11 mouse cellular contexts compared by ENCODE assay signal in genomic region chr11:61648749-61649115, GRCm38 (mm10). TPM values are rescaled to one million over a fixed set of nuclear protein-coding genes. Genes with fewer than 3 reads are reported as not detected.
DNase-seq lines count a peak whose midpoint lies in the region; ATAC-seq and TF ChIP-seq lines count a peak whose summit lies in the region.
"Had no signal": no experiment of that assay in that cellular context is flagged by ENCODE, and none has a peak within 500 bp of the region (broad histone marks: within the 10 kb centered on the region; RNA-seq: fewer than 3 reads in every experiment).

No protein-coding gene starts in this region.

- H3K4me3 ChIP-seq in spleen, adult 2 months (ENCODE audit: extremely low read depth, insufficient read depth, insufficient read length) = no peak overlapping the region
- no peak overlapping the region for H3K4me3 ChIP-seq in intestine, embryonic 15.5 days (replicated peaks)
- H3K4me3 ChIP-seq: liver, embryonic 12.5 days had no signal

- H3K4me2 ChIP-seq in intestine, embryonic 15.5 days (replicated peaks) = no peak overlapping the region
- H3K4me2 ChIP-seq: liver, embryonic 12.5 days; midbrain, embryonic 11.5 days had no signal

- intact Hi-C loops in left cerebral cortex, postnatal 25 days (cut with DNase I) = no loop called here

- WGBS in spleen, adult 2 months = 29% methylated on average over 7 of the region's 7 CpGs
- WGBS in intestine, embryonic 15.5 days = 84% methylated on average over 7 of the region's 7 CpGs

- no peak for TF ChIP-seq POLR2A in spleen, adult 2 months (IDR thresholded peaks at IDR 0.05; ENCODE audit: low read depth, low read length)

- no peaks in the 10 kb centered on the region for H3K36me3 ChIP-seq in spleen, adult 2 months (ENCODE audit: control insufficient read depth, insufficient read depth, low read length)
- H3K36me3 ChIP-seq in intestine, embryonic 15.5 days = no peaks in the 10 kb centered on the region
- H3K36me3 ChIP-seq: liver, embryonic 12.5 days had no signal

- H3K9ac ChIP-seq in intestine, embryonic 15.5 days = no peak overlapping the region
- H3K9ac ChIP-seq: liver, embryonic 12.5 days had no signal

- peak overlapping the region; percentile 89 for H3K27ac ChIP-seq in spleen, adult 2 months (ENCODE audit: insufficient read depth, low read length)
- H3K27ac ChIP-seq in intestine, embryonic 15.5 days = no peak overlapping the region
- H3K27ac ChIP-seq: liver, embryonic 12.5 days had no signal

- DNase-seq in spleen, adult 2 months (ENCODE audit: low read depth in 1 of 2, low spot score in 2 of 2) = peak in 1 of 2 experiments; percentile 46
- no peak for DNase-seq in spleen, adult 12 weeks (ENCODE audit: low spot score)
- peak; percentile 59 to 70 for DNase-seq in frontal cortex, postnatal 36 days (ENCODE audit: low spot score in 2 of 2)
- DNase-seq in left cerebral cortex, postnatal 25 days (ENCODE audit: low spot score in 2 of 2) = peak; percentile 49 to 90
- peak; percentile 51 to 59 for DNase-seq in thymus, postnatal 36 days
- DNase-seq in adrenal gland, postnatal 4 days (ENCODE audit: low spot score in 2 of 2) = no peak
- DNase-seq in gastrocnemius, postnatal 25 days = no peak
- DNase-seq: lung, postnatal 14 days had no signal

- TF ChIP-seq CTCF in spleen, adult 2 months (IDR thresholded peaks at IDR 0.05; ENCODE audit: extremely low read depth, insufficient read depth, insufficient read length, insufficient replicate concordance) = no peak

- ATAC-seq in intestine, embryonic 15.5 days = no peak
- ATAC-seq: liver, embryonic 12.5 days had no signal

- peaks cover 43% of the 10 kb centered on the region for H3K4me1 ChIP-seq in spleen, adult 2 months (ENCODE audit: control insufficient read depth, insufficient read depth, insufficient read length)
- H3K4me1 ChIP-seq in intestine, embryonic 15.5 days (replicated peaks) = peaks cover 8% of the 10 kb centered on the region; the same call in 1 of the 2 replicates
- H3K4me1 ChIP-seq: liver, embryonic 12.5 days had no signal

- no peaks in the 10 kb centered on the region for H3K9me3 ChIP-seq in intestine, embryonic 15.5 days
- H3K9me3 ChIP-seq: liver, embryonic 12.5 days had no signal

- no peaks in the 10 kb centered on the region for H3K27me3 ChIP-seq in spleen, adult 2 months (ENCODE audit: control insufficient read depth, insufficient read depth, low read length)
- H3K27me3 ChIP-seq in intestine, embryonic 15.5 days (replicated peaks) = no peaks in the 10 kb centered on the region

RNA-seq across cellular contexts. Expression of gene Grap, which starts 4.3 kb away (rescaled TPM):
- polyA plus RNA-seq in spleen, adult 2 months (2012; rRNA removed) = 85.6 and 97.1 TPM in 2 replicates
- 1 to 10 TPM; 5.1 to 6.7 TPM for total RNA-seq in left cerebral cortex, postnatal 25 days (2021)
- total RNA-seq in adrenal gland, postnatal 4 days (2021) = 10 to 100 TPM in 1 of 2 experiments, 1 to 10 TPM in 1; 9.1 to 10.8 TPM
- polyA plus RNA-seq in intestine, embryonic 15.5 days (2015; fragmentation: Nextera tagmentation; extraction: Ambion mirVana) = 7.1 and 7.6 TPM in 2 replicates
- total RNA-seq in gastrocnemius, postnatal 25 days (2021) = 1 to 10 TPM; 4.0 to 5.9 TPM

RNA-seq across cellular contexts. Expression of gene Fam83g, which starts 35.2 kb away (rescaled TPM):
- 1.3 and 2.0 TPM in 2 replicates for polyA plus RNA-seq in spleen, adult 2 months (2012; rRNA removed)
- total RNA-seq in left cerebral cortex, postnatal 25 days (2021) = not detected
- 1 to 10 TPM; 1.7 to 2.9 TPM for total RNA-seq in adrenal gland, postnatal 4 days (2021)
- 7.4 and 7.9 TPM in 2 replicates for polyA plus RNA-seq in intestine, embryonic 15.5 days (2015; fragmentation: Nextera tagmentation; extraction: Ambion mirVana)
- total RNA-seq in gastrocnemius, postnatal 25 days (2021) = under 1 TPM; 0.10 to 0.29 TPM

Comparison
In these comparisons a context has a peak if more than half of its experiments do, and no peak if none do; other contexts are left out.
1. DNase-seq: peak in frontal cortex, postnatal 36 days (2 of 2), left cerebral cortex, postnatal 25 days (2 of 2) and thymus, postnatal 36 days (2 of 2); none in spleen, adult 12 weeks (single experiment), adrenal gland, postnatal 4 days (0 of 2) and gastrocnemius, postnatal 25 days (single experiment).